Mouse (Mus musculus) MEL (cell line): ENCODE measurements around the gene Tsen2. TPM values are rescaled to one million over a fixed set of nuclear protein-coding genes. Genes with fewer than 3 reads are reported as not detected.
A peak's percentile ranks its signal among the peaks of the same experiment; 100 is the strongest.

Experiments
- DNase-seq: peaks from one replicate; pipeline ENCODE4 v3.0.0; 2011; ENCODE audit warnings: low read depth, low spot score
- H3K27ac ChIP-seq: 2 replicates; pipeline ENCODE4 v1.5.1; 2012; ENCODE audit warnings: low read depth, mild to moderate bottlenecking, control low read depth, low read length, moderate library complexity; ENCODE audit not compliant: control insufficient read depth
- H3K27me3 ChIP-seq, 2 experiments: fragments of 150-350 bp in 1 of 2; sonication (generic) in 1 of 2; 2 replicates each; pipeline ENCODE4 v1.6.1; 2012; ENCODE audit warnings: low read length in 2 of 2, mild to moderate bottlenecking in 2 of 2, improper control_type of control experiment in 1 of 2, moderate library complexity in 1 of 2; ENCODE audit not compliant: insufficient read depth in 2 of 2, control insufficient read depth in 1 of 2
- H3K36me3 ChIP-seq, 2 experiments: 2 replicates each; pipeline ENCODE4 v1.6.1; 2012 to 2014; ENCODE audit warnings: low read length in 2 of 2, improper control_type of control experiment in 1 of 2, inconsistent platforms in 1 of 2, mild to moderate bottlenecking in 1 of 2; ENCODE audit not compliant: insufficient read depth in 2 of 2, control insufficient read depth in 1 of 2
- H3K4me1 ChIP-seq, 2 experiments: fragments of 150-350 bp in 1 of 2; sonication (generic) in 1 of 2; 2 replicates each; pipeline ENCODE4 v1.6.1; 2012; ENCODE audit warnings: low read length in 2 of 2, improper control_type of control experiment in 1 of 2, mild to moderate bottlenecking in 1 of 2; ENCODE audit not compliant: insufficient read depth in 2 of 2, control insufficient read depth in 1 of 2
- H3K4me3 ChIP-seq, 2 experiments: fragments of 150-350 bp in 1 of 2; sonication (generic) in 1 of 2; 2 replicates each; pipeline ENCODE4 v1.5.1; 2012; ENCODE audit warnings: low read depth in 2 of 2, low read length in 2 of 2, mild to moderate bottlenecking in 2 of 2, moderate library complexity in 2 of 2, control low read depth in 1 of 2, improper control_type of control experiment in 1 of 2; ENCODE audit not compliant: control insufficient read depth in 1 of 2, insufficient read depth in 1 of 2
- H3K79me2 ChIP-seq: 2 replicates; pipeline ENCODE4 v1.6.1; 2012; ENCODE audit warnings: mild to moderate bottlenecking, low read length, moderate library complexity; ENCODE audit not compliant: control insufficient read depth, poor library complexity, insufficient read depth
- H3K9ac ChIP-seq: 2 replicates; pipeline ENCODE4 v1.6.1; 2012; ENCODE audit warnings: low read depth, mild to moderate bottlenecking, control low read depth, low read length, moderate library complexity; ENCODE audit not compliant: control insufficient read depth, poor library complexity, severe bottlenecking
- H3K9me3 ChIP-seq: fragments of 150-350 bp; sonication (generic); replicated peaks from 2 replicates; pipeline ENCODE4 v1.6.1; 2012; ENCODE audit warnings: mild to moderate bottlenecking, low read length, improper control_type of control experiment, moderate library complexity; ENCODE audit not compliant: insufficient read depth
- CHD1 ChIP-seq: IDR thresholded peaks from 2 replicates; pipeline ENCODE4 v1.6.1; 2012; ENCODE audit warnings: low read depth, mild to moderate bottlenecking, inconsistent platforms, low read length, improper control_type of control experiment
- CHD2 ChIP-seq: IDR thresholded peaks from 2 replicates; pipeline ENCODE4 v1.6.1; 2011; ENCODE audit warnings: low read length, improper control_type of control experiment
- CTCF ChIP-seq, 3 experiments: IDR thresholded peaks in 2 of 3; conservative IDR thresholded peaks in 1 of 3; 2 replicates each; pipeline ENCODE4 v1.5.1; 2011 to 2012; ENCODE audit warnings: low read length in 3 of 3, low read depth in 2 of 3, mild to moderate bottlenecking in 2 of 3, improper control_type of control experiment in 1 of 3, inconsistent platforms in 1 of 3, mixed read lengths in 1 of 3, moderate library complexity in 1 of 3; ENCODE audit not compliant: control insufficient read depth in 1 of 3, insufficient read depth in 1 of 3, poor library complexity in 1 of 3, severe bottlenecking in 1 of 3
- ELF1 ChIP-seq: IDR thresholded peaks from 2 replicates; pipeline ENCODE4 v1.6.1; 2014; ENCODE audit warnings: low read depth, mild to moderate bottlenecking, inconsistent platforms, low read length, improper control_type of control experiment, moderate library complexity
- EP300 ChIP-seq, 2 experiments: IDR thresholded peaks; 2 replicates each; pipeline ENCODE4 v1.6.1; 2011; ENCODE audit warnings: improper control_type of control experiment in 2 of 2, low read length in 2 of 2, low read depth in 1 of 2, mild to moderate bottlenecking in 1 of 2
- ETS1 ChIP-seq: IDR thresholded peaks from 2 replicates; pipeline ENCODE4 v1.6.1; 2012; ENCODE audit warnings: low read depth, mild to moderate bottlenecking, inconsistent platforms, low read length, improper control_type of control experiment, moderate library complexity
- GATA1 ChIP-seq: IDR thresholded peaks from 2 replicates; pipeline ENCODE4 v1.6.1; 2011; ENCODE audit warnings: low read depth, low read length, improper control_type of control experiment
- MYC ChIP-seq: IDR thresholded peaks from 2 replicates; pipeline ENCODE4 v1.6.1; 2011; ENCODE audit warnings: low read depth, mild to moderate bottlenecking, low read length, improper control_type of control experiment, moderate library complexity
- RAD21 ChIP-seq: IDR thresholded peaks from 2 replicates; pipeline ENCODE4 v1.6.1; 2011; ENCODE audit warnings: mild to moderate bottlenecking, low read depth, low read length, improper control_type of control experiment
- SMC3 ChIP-seq: IDR thresholded peaks from 2 replicates; pipeline ENCODE4 v1.6.1; 2011; ENCODE audit warnings: low read depth, low read length, improper control_type of control experiment
- TAL1 ChIP-seq: IDR thresholded peaks from 2 replicates; pipeline ENCODE4 v1.6.1; 2012; ENCODE audit warnings: mild to moderate bottlenecking, inconsistent platforms, low read length, moderate library complexity, mixed read lengths
- TBP ChIP-seq: IDR thresholded peaks from 2 replicates; pipeline ENCODE4 v1.8.0; 2011; ENCODE audit warnings: low read depth, low read length, improper control_type of control experiment
- TCF12 ChIP-seq: IDR thresholded peaks from 2 replicates; pipeline ENCODE4 v1.6.1; 2014; ENCODE audit warnings: low read depth, mild to moderate bottlenecking, inconsistent platforms, low read length, improper control_type of control experiment, moderate library complexity
- ZMIZ1 ChIP-seq: IDR thresholded peaks from 2 replicates; pipeline ENCODE4 v1.6.1; 2012; ENCODE audit warnings: low read depth, mild to moderate bottlenecking, inconsistent platforms, low read length, improper control_type of control experiment, moderate library complexity
- polyA plus RNA-seq, 2 experiments: library from polyadenylated mRNA; stranded (reverse) in 1 of 2; unstranded in 1 of 2; fragments of >175 nt in 1 of 2; fragments of >200 nt in 1 of 2; gene quantifications; 2 replicates each; pipeline versions ENCODE4 v1.2.1 to v1.2.4; 2012; ENCODE audit warnings: low replicate concordance in 2 of 2, low read depth in 1 of 2; ENCODE audit not compliant: insufficient read length in 2 of 2, insufficient read depth in 1 of 2, missing spikeins in 1 of 2
- total RNA-seq: library from RNA; depleted of rRNA; stranded (reverse); fragments of 300-350 nt; gene quantifications from 2 replicates; pipeline ENCODE4 v1.2.3, GENCODE M21; 2012

Tsen2 gene
- total and polyA plus RNA-seq, 3 experiments, result 27.0 to 32.6 TPM; not detected in 1

- peak; percentile 60 to 71; a peak in 3 of 4 replicates for TF ChIP-seq EP300 (IDR thresholded peaks at IDR 0.05; ENCODE audit: low read depth in 1 of 2, low read length in 2 of 2)
- TF ChIP-seq RAD21, result no peak
- TF ChIP-seq SMC3, result no peak
- TF ChIP-seq TCF12, result peak; percentile 51; the same call in 1 of the 2 replicates
- no peak for TF ChIP-seq CHD2
- TF ChIP-seq ETS1, result peak; percentile 45; the same call in 1 of the 2 replicates
- TF ChIP-seq GATA1, result peak; percentile 79
- TF ChIP-seq, all 39 proteins: peak for 4
- no peaks in the 10 kb centered on the region for H3K27me3 ChIP-seq
- H3K36me3 ChIP-seq, result peaks cover 0 to 6% of the 10 kb centered on the region in 2 experiments; a peak in 2 of 4 replicates
- H3K9me3 ChIP-seq, result no peaks in the 10 kb centered on the region
- peak overlapping the region; percentile 34 to 45 for H3K4me3 ChIP-seq
- peaks cover 0 to 15% of the 10 kb centered on the region in 2 experiments; a peak in 3 of 4 replicates for H3K4me1 ChIP-seq
- H3K27ac ChIP-seq, result peak overlapping the region; percentile 20
- H3K9ac ChIP-seq, result peak overlapping the region; percentile 48
- peak; percentile 67 for DNase-seq
- H3K79me2 ChIP-seq, result no peaks in the 10 kb centered on the region
Measured at GRCm38 (mm10) chr6:115583430-115584125, 39.1 kb downstream of the Tsen2 start.

GRCm38 (mm10) chr6:115584176-115584575 lies 39.7 kb downstream of the Tsen2 start:
- Histone ChIP-seq H3K9me3 (no peaks in the 10 kb centered on the region), H3K4me3 (peak overlapping the region; percentile 34 to 45; a peak in 3 of 4 replicates), H3K36me3 (peaks cover 0 to 6% of the 10 kb centered on the region in 2 experiments; a peak in 2 of 4 replicates), H3K27ac (peak overlapping the region; percentile 20), H3K4me1 (peaks cover 0 to 15% of the 10 kb centered on the region in 2 experiments; a peak in 3 of 4 replicates), H3K27me3 (no peaks in the 10 kb centered on the region), H3K9ac (peak overlapping the region; percentile 48)
- DNase-seq, result peak; percentile 65
- peak; percentile 34 to 65 (median 62) for TF ChIP-seq CTCF (IDR thresholded peaks at IDR 0.05 in 2 of 3, conservative IDR thresholded peaks at IDR 0.05 in 1 of 3; ENCODE audit: control insufficient read depth in 1 of 3, insufficient read depth in 1 of 3, low read depth in 2 of 3, low read length in 3 of 3, poor library complexity in 1 of 3, severe bottlenecking in 1 of 3)
- TF ChIP-seq RAD21, result peak; percentile 45
- TF ChIP-seq TBP, result no peak
- TF ChIP-seq MYC, result peak; percentile 89; the same call in 1 of the 2 replicates
- TF ChIP-seq SMC3, result peak; percentile 61
- TF ChIP-seq TAL1, result no peak
- TF ChIP-seq ELF1, result no peak
- TF ChIP-seq, all 39 proteins: peak for 4
- H3K79me2 ChIP-seq, result no peaks in the 10 kb centered on the region

DNA sequence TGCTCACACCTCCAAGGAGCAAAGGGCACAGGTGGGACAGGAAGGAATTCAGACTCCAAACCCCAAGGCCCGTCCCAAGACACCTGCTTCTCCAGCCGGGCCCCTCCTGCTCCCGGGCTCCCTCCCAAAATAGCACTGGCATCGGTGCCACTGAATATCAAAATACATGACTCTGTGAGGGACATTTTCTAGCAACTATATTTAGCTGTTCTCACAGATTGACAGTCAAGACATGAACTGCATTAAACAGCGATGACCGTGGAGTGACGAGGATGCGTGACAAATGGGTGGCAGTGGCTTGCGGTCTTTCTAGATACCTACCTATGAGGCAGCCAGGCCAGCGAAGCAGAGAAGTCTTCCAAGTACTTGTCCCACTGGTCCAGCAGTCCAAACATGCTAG lies 41.9 kb downstream of the Tsen2 start:
- TF ChIP-seq CHD2 (no peak), MYC (no peak), CHD1 (no peak), ZMIZ1 (no peak)
- H3K4me3 ChIP-seq, result no peak overlapping the region

More for the DNA sequence above, 41.9 kb downstream of the Tsen2 start:
- peaks cover 0 to 15% of the 10 kb centered on the region in 2 experiments; a peak in 3 of 4 replicates for H3K4me1 ChIP-seq
- no peaks in the 10 kb centered on the region for H3K27me3 ChIP-seq
- no peak overlapping the region for H3K9ac ChIP-seq
- H3K9me3 ChIP-seq, result no peaks in the 10 kb centered on the region
- H3K79me2 ChIP-seq, result no peaks in the 10 kb centered on the region
- peaks cover 0 to 6% of the 10 kb centered on the region in 2 experiments; a peak in 2 of 4 replicates for H3K36me3 ChIP-seq
- no peak overlapping the region for H3K27ac ChIP-seq
- DNase-seq, result no peak
